Mouse (Mus musculus) kidney, adult 2 months (tissue): ENCODE data around the gene Isy1.

ENCODE experiments used
- CTCF ChIP-seq: fragments of 200-500 bp; conservative IDR thresholded peaks from 2 replicates; pipeline ENCODE4 v1.5.1; 2011; ENCODE audit warnings: low read depth, mild to moderate bottlenecking, control low read depth, low read length, moderate library complexity, mixed read lengths; ENCODE audit not compliant: insufficient read depth, insufficient read length
- POLR2A ChIP-seq: fragments of 200-500 bp; IDR thresholded peaks from one replicate; pipeline ENCODE4 v1.6.1; 2011; ENCODE audit warnings: low read depth, low read length, control low read depth

GRCm38 (mm10) chr6:87774909-87775308 lies 63.7 kb downstream of the Isy1 start:
- TF ChIP-seq CTCF = no peak
- no peak for TF ChIP-seq POLR2A
